Mouse (Mus musculus) erythroblast, embryonic 14.5 days (primary cell): ENCODE data around the gene Cdkl3. TPM values are rescaled to one million over a fixed set of nuclear protein-coding genes. Genes with fewer than 3 reads are reported as not detected.

ENCODE experiments used
- H3K27me3 ChIP-seq: 2 replicates; pipeline ENCODE4 v1.6.1; 2012; ENCODE audit warnings: inconsistent platforms; ENCODE audit not compliant: control insufficient read depth
- H3K36me3 ChIP-seq: 2 replicates; pipeline ENCODE4 v1.6.1; 2012; ENCODE audit warnings: mild to moderate bottlenecking, inconsistent platforms; ENCODE audit not compliant: control insufficient read depth
- H3K4me1 ChIP-seq: 2 replicates; pipeline ENCODE4 v1.6.1; 2012; ENCODE audit warnings: inconsistent platforms; ENCODE audit not compliant: control insufficient read depth
- H3K4me3 ChIP-seq: replicated peaks from 2 replicates; pipeline ENCODE3; 2012; ENCODE audit warnings: moderate library complexity, mild to moderate bottlenecking, inconsistent platforms
- H3K9me3 ChIP-seq: 2 replicates; pipeline ENCODE4 v1.6.1; 2012; ENCODE audit warnings: low read length, inconsistent platforms, mixed read lengths; ENCODE audit not compliant: control insufficient read depth
- GATA1 ChIP-seq: IDR thresholded peaks from 2 replicates; pipeline ENCODE4 v1.6.1; 2012; ENCODE audit warnings: low read length, inconsistent platforms, mixed read lengths
- TAL1 ChIP-seq: IDR thresholded peaks from 3 replicates; pipeline ENCODE4 v1.6.1; 2012; ENCODE audit warnings: low read length, inconsistent platforms, mixed read lengths
- polyA plus RNA-seq: library from polyadenylated mRNA; stranded (reverse); fragments of >175 nt; gene quantifications from 2 replicates; pipeline ENCODE4 v1.2.3, GENCODE M21; 2012

Cdkl3 gene
- polyA plus RNA-seq, 1 experiment = not detected

- TF ChIP-seq TAL1 = no peak
- TF ChIP-seq GATA1 = no peak
- H3K27me3 ChIP-seq = no peaks in the 10 kb centered on the region
- peak within 1 kb of the TSS; percentile 77 for H3K4me3 ChIP-seq
- H3K36me3 ChIP-seq = peaks cover 37% of the 10 kb centered on the region
- H3K4me1 ChIP-seq = peaks cover 19% of the 10 kb centered on the region
- H3K9me3 ChIP-seq = no peaks in the 10 kb centered on the region
Measured at GRCm38 (mm10) chr11:51967443-51968401, 36.3 kb upstream of the Cdkl3 start, which contains the start of gene Cdkn2aipnl. Cdkn2aipnl (plus strand) TSS chr11:51967661.

- Histone ChIP-seq H3K27me3 (no peaks in the 10 kb centered on the region), H3K36me3 (peaks cover 49% of the 10 kb centered on the region), H3K4me3 (peak overlapping the region; percentile 45), H3K9me3 (no peaks in the 10 kb centered on the region), H3K4me1 (peaks cover 19% of the 10 kb centered on the region)
- no peak for TF ChIP-seq GATA1
- no peak for TF ChIP-seq TAL1
Measured at GRCm38 (mm10) chr11:51968896-51969295, 35.1 kb upstream of the Cdkl3 start.

GRCm38 (mm10) chr11:51969511-51969910, 34.5 kb upstream of the Cdkl3 start:
- Histone ChIP-seq H3K4me3 (no peak overlapping the region), H3K36me3 (peaks cover 55% of the 10 kb centered on the region), H3K9me3 (no peaks in the 10 kb centered on the region), H3K27me3 (no peaks in the 10 kb centered on the region), H3K4me1 (peaks cover 19% of the 10 kb centered on the region)
- TF ChIP-seq GATA1 (no peak), TAL1 (no peak)

GRCm38 (mm10) chr11:51971644-51972043, 32.4 kb upstream of the Cdkl3 start:
- Histone ChIP-seq H3K36me3 (peaks cover 73% of the 10 kb centered on the region), H3K4me3 (no peak overlapping the region), H3K27me3 (no peaks in the 10 kb centered on the region), H3K9me3 (no peaks in the 10 kb centered on the region), H3K4me1 (peaks cover 19% of the 10 kb centered on the region)
- TF ChIP-seq GATA1 (no peak), TAL1 (no peak)

- TF ChIP-seq TAL1 (no peak), GATA1 (no peak)
- no peaks in the 10 kb centered on the region for H3K9me3 ChIP-seq
- H3K27me3 ChIP-seq = no peaks in the 10 kb centered on the region
- peaks cover 33% of the 10 kb centered on the region for H3K36me3 ChIP-seq
- H3K4me3 ChIP-seq = peak overlapping the region; percentile 89
- peaks cover 60% of the 10 kb centered on the region for H3K4me1 ChIP-seq
Measured at GRCm38 (mm10) chr11:51999611-52000289, 4.3 kb upstream of the Cdkl3 start.

GRCm38 (mm10) chr11:52000290-52000962, 3.6 kb upstream of the Cdkl3 start, which contains the start of gene Ube2b:
Ube2b (minus strand) TSS chr11:52000762.
- TF ChIP-seq GATA1 = no peak
- peak within 1 kb of the TSS; percentile 89 for H3K4me3 ChIP-seq
- H3K4me1 ChIP-seq = peaks cover 61% of the 10 kb centered on the region

GRCm38 (mm10) chr11:52001341-52001740, 2.7 kb upstream of the Cdkl3 start:
- Histone ChIP-seq H3K27me3 (no peaks in the 10 kb centered on the region), H3K4me3 (peak overlapping the region; percentile 89), H3K4me1 (peaks cover 61% of the 10 kb centered on the region), H3K36me3 (peaks cover 17% of the 10 kb centered on the region), H3K9me3 (no peaks in the 10 kb centered on the region)
- TF ChIP-seq GATA1 = no peak

More at GRCm38 (mm10) chr11:52000290-52000962, 3.6 kb upstream of the Cdkl3 start, which contains the start of gene Ube2b:
- Histone ChIP-seq H3K27me3 (no peaks in the 10 kb centered on the region), H3K36me3 (peaks cover 27% of the 10 kb centered on the region), H3K9me3 (no peaks in the 10 kb centered on the region)

GRCm38 (mm10) chr11:52001861-52002260, 2.2 kb upstream of the Cdkl3 start:
- H3K9me3 ChIP-seq = no peaks in the 10 kb centered on the region
- peaks cover 61% of the 10 kb centered on the region for H3K4me1 ChIP-seq
- TF ChIP-seq TAL1 (no peak), GATA1 (no peak)
- H3K27me3 ChIP-seq = no peaks in the 10 kb centered on the region
- H3K36me3 ChIP-seq = peaks cover 12% of the 10 kb centered on the region
- peak overlapping the region; percentile 89 for H3K4me3 ChIP-seq
